Mouse (Mus musculus): ENCODE measurements at regions not wholly inside any gene's neighbourhood (a gene's known extent, or its start where the extent isn't known, plus 50 kb on each side); places are given as distances from the start of the nearest gene placed in this dataset.

- Histone ChIP-seq H3K4me1 (ENCODE audit: insufficient read depth) (no peaks in the 10 kb centered on the region), H3K27me3 (ENCODE audit: insufficient read depth, low read length) (no peaks in the 10 kb centered on the region), H3K9me3 (ENCODE audit: low read length) (no peaks in the 10 kb centered on the region), H3K4me2 (ENCODE audit: low read depth, low read length) (no peak overlapping the region), H3K27ac (ENCODE audit: low read depth) (no peak overlapping the region), H3K9ac (replicated peaks) (no peak overlapping the region), H3K4me3 (ENCODE audit: low read depth, low read length) (no peak overlapping the region), H3K36me3 (replicated peaks; ENCODE audit: insufficient read depth, low read length) (no peaks in the 10 kb centered on the region)
- DNase-seq (no peak), ATAC-seq (no peak)
- no peak for TF ChIP-seq CTCF (IDR thresholded peaks at IDR 0.05; ENCODE audit: low read depth)
- no peak for TF ChIP-seq EP300 (IDR thresholded peaks at IDR 0.05; ENCODE audit: low read depth)
- 55% methylated on average over 3 of the region's 3 CpGs for WGBS (ENCODE audit: insufficient replicate concordance)
Measured at GRCm38 (mm10) chr17:14538527-14538926, 155.5 kb downstream of the Thbs2 start.

DNA sequence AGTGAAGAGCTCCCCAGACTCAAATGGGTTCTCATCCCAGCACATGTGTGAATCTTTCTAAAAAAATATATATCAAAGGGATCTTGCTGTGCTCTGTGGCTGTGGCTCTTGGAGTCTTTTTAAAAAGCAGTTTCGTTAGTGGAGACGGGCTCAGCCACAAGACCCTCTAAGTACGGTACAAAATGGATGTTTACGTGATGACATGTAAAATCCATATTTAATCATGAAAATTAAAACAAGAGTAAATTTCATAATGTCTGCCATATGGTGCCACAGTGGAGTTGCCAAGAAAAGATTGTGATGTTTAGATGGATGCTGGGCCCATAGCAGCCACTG is 161.1 kb downstream of the Thbs2 start:
- Histone ChIP-seq H3K4me3 (ENCODE audit: low read depth, low read length) (no peak overlapping the region), H3K9ac (replicated peaks) (no peak overlapping the region), H3K9me3 (ENCODE audit: low read length) (no peaks in the 10 kb centered on the region), H3K4me2 (ENCODE audit: low read depth, low read length) (no peak overlapping the region), H3K27me3 (ENCODE audit: insufficient read depth, low read length) (no peaks in the 10 kb centered on the region), H3K36me3 (replicated peaks; ENCODE audit: insufficient read depth, low read length) (no peaks in the 10 kb centered on the region), H3K4me1 (ENCODE audit: insufficient read depth) (no peaks in the 10 kb centered on the region), H3K27ac (ENCODE audit: low read depth) (no peak overlapping the region)
- ATAC-seq (no peak), DNase-seq (no peak)
- TF ChIP-seq EP300 (IDR thresholded peaks at IDR 0.05; ENCODE audit: low read depth) (no peak), CTCF (IDR thresholded peaks at IDR 0.05; ENCODE audit: low read depth) (no peak)
- WGBS (ENCODE audit: insufficient replicate concordance) = 88% methylated on average over 4 of the region's 4 CpGs

DNA sequence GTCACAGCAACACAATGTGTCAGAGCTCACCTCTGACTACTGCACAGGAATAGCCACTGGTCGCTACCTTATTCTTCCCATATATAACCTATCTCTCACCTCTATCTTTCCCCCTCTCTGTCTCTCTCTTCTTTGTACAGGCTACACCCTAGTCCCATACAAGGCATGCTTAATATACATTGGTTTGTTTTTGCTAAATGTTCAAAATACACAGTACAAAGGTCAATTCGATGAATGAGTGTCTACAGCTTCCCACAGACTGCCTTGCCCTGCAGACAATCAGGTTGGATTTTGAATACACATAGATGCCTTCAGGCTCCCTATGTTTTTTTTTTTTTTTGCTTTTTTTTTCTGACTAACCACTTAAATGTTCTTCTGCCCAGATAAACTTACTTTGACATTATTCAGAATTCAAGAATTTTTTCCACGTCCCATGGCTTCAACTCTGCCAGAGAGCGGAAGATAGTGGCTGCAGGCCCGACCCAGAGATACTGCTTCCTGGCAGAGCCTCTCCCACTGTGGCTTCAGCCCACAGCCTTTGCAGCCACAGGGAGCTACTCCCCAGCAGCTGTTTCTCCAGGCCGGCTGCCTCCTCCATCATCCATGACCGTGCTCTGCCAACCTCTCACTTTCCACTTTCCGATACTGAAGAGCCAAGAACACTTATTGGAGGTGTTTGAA is 161.6 kb downstream of the Thbs2 start:
- no peak overlapping the region for H3K9ac ChIP-seq (replicated peaks)
- 80% methylated on average over 8 of the region's 8 CpGs for WGBS (ENCODE audit: insufficient replicate concordance)
- TF ChIP-seq EP300 (IDR thresholded peaks at IDR 0.05; ENCODE audit: low read depth) (no peak), CTCF (IDR thresholded peaks at IDR 0.05; ENCODE audit: low read depth) (no peak)
- no peak overlapping the region for H3K4me3 ChIP-seq (ENCODE audit: low read depth, low read length)
- H3K4me2 ChIP-seq (ENCODE audit: low read depth, low read length) = no peak overlapping the region
- ATAC-seq (peak; percentile 56), DNase-seq (no peak)
- no peaks in the 10 kb centered on the region for H3K27me3 ChIP-seq (ENCODE audit: insufficient read depth, low read length)
- no peak overlapping the region for H3K27ac ChIP-seq (ENCODE audit: low read depth)
- no peaks in the 10 kb centered on the region for H3K36me3 ChIP-seq (replicated peaks; ENCODE audit: insufficient read depth, low read length)
- H3K4me1 ChIP-seq (ENCODE audit: insufficient read depth) = no peaks in the 10 kb centered on the region
- H3K9me3 ChIP-seq (ENCODE audit: low read length) = no peaks in the 10 kb centered on the region

DNA sequence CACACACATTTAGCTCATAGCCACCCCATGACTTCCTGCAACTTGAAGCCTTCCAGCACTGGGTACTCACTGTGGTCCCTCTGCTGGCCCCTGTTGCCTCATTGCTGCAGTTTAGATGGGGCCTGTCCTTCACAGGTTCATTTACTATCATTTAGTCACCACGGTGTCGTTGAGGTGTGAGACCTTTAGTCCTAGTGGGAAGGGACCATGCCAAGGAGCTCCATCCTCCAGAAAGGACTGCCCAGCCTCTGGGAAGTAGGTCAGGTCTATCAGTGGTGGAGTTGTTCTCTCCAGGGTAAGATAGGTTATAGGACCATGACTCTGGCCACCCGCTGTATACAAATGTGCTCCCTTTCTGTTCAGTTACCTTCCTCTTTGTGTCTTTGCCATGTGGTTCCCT is 162.2 kb downstream of the Thbs2 start:
- no peak for TF ChIP-seq EP300 (IDR thresholded peaks at IDR 0.05; ENCODE audit: low read depth)
- TF ChIP-seq CTCF (IDR thresholded peaks at IDR 0.05; ENCODE audit: low read depth) = no peak
- DNase-seq (no peak), ATAC-seq (no peak)
- WGBS (ENCODE audit: insufficient replicate concordance) = 79% methylated on average over 3 of the region's 3 CpGs
- no peaks in the 10 kb centered on the region for H3K4me1 ChIP-seq (ENCODE audit: insufficient read depth)
- H3K9me3 ChIP-seq (ENCODE audit: low read length) = no peaks in the 10 kb centered on the region
- no peak overlapping the region for H3K4me2 ChIP-seq (ENCODE audit: low read depth, low read length)
- H3K27me3 ChIP-seq (ENCODE audit: insufficient read depth, low read length) = no peaks in the 10 kb centered on the region
- no peak overlapping the region for H3K4me3 ChIP-seq (ENCODE audit: low read depth, low read length)
- no peaks in the 10 kb centered on the region for H3K36me3 ChIP-seq (replicated peaks; ENCODE audit: insufficient read depth, low read length)
- no peak overlapping the region for H3K27ac ChIP-seq (ENCODE audit: low read depth)
- no peak overlapping the region for H3K9ac ChIP-seq (replicated peaks)

DNA sequence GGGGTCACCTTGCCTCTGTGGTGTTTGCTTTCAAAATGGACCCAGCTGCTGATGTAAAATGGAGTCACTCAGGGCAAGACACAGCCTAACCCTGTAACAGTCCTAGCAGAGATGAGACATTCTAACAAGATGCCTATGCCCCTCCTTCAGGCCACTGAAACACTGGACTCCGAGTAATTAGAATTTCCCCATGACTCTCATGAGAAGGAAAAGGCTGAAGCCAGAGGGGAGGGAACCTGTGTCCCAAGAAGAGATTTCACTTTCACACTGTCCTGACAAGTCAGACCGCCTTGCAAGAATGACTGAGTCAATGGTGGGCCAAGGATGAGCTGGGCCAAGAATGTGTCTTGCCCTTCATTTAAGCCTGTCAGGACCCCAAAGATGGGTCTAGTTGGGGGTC is 166.3 kb downstream of the Thbs2 start:
- no peaks in the 10 kb centered on the region for H3K4me1 ChIP-seq (ENCODE audit: insufficient read depth)
- H3K4me2 ChIP-seq (ENCODE audit: low read depth, low read length) = no peak overlapping the region
- no peak overlapping the region for H3K4me3 ChIP-seq (ENCODE audit: low read depth, low read length)
- H3K9ac ChIP-seq (replicated peaks) = no peak overlapping the region
- DNase-seq = peak; percentile 7
- H3K36me3 ChIP-seq (replicated peaks; ENCODE audit: insufficient read depth, low read length) = no peaks in the 10 kb centered on the region
- H3K27me3 ChIP-seq (ENCODE audit: insufficient read depth, low read length) = no peaks in the 10 kb centered on the region
- no peaks in the 10 kb centered on the region for H3K9me3 ChIP-seq (ENCODE audit: low read length)
- 72% methylated on average over 2 of the region's 2 CpGs for WGBS (ENCODE audit: insufficient replicate concordance)
- no peak for ATAC-seq
- H3K27ac ChIP-seq (ENCODE audit: low read depth) = no peak overlapping the region
- TF ChIP-seq CTCF (IDR thresholded peaks at IDR 0.05; ENCODE audit: low read depth) = no peak
- no peak for TF ChIP-seq EP300 (IDR thresholded peaks at IDR 0.05; ENCODE audit: low read depth)

- Histone ChIP-seq H3K4me2 (ENCODE audit: low read depth, low read length) (no peak overlapping the region), H3K27me3 (ENCODE audit: insufficient read depth, low read length) (no peaks in the 10 kb centered on the region), H3K4me3 (ENCODE audit: low read depth, low read length) (no peak overlapping the region), H3K9me3 (ENCODE audit: low read length) (no peaks in the 10 kb centered on the region), H3K27ac (ENCODE audit: low read depth) (no peak overlapping the region), H3K9ac (replicated peaks) (no peak overlapping the region), H3K36me3 (replicated peaks; ENCODE audit: insufficient read depth, low read length) (no peaks in the 10 kb centered on the region), H3K4me1 (ENCODE audit: insufficient read depth) (no peaks in the 10 kb centered on the region)
- 69% methylated on average over 7 of the region's 7 CpGs for whole genome bisulfite sequencing (ENCODE audit: insufficient replicate concordance)
- no peak for DNase-seq
- TF ChIP-seq CTCF (IDR thresholded peaks at IDR 0.05; ENCODE audit: low read depth) (no peak), EP300 (IDR thresholded peaks at IDR 0.05; ENCODE audit: low read depth) (no peak)
- no peak for ATAC-seq
Measured at GRCm38 (mm10) chr17:14525255-14525654, 168.8 kb downstream of the Thbs2 start.

All from liver, postnatal 0 days (tissue).